Mouse (Mus musculus) heart, adult 2 months (tissue): ENCODE data around the gene Slc35f3.

Experiments used
- CTCF ChIP-seq: fragments of 200-600 bp; IDR thresholded peaks from 2 replicates; pipeline ENCODE4 v1.8.1; 2022; ENCODE audit warnings: antibody characterized with exemption, mild to moderate bottlenecking, moderate library complexity
- EP300 ChIP-seq: fragments of 200-500 bp; IDR thresholded peaks from 2 replicates; pipeline ENCODE4 v1.6.1; 2011; ENCODE audit warnings: low read depth, low read length, control low read depth; ENCODE audit not compliant: insufficient read depth
- POLR2A ChIP-seq: fragments of 200-500 bp; IDR thresholded peaks from 2 replicates; pipeline ENCODE4 v1.6.1; 2011; ENCODE audit warnings: mild to moderate bottlenecking, low read depth, low read length, control low read depth; ENCODE audit not compliant: insufficient read depth

- TF ChIP-seq CTCF (no peak), POLR2A (no peak), EP300 (no peak)
Measured at GRCm38 (mm10) chr8:126326731-126327130, 28.4 kb downstream of the Slc35f3 start.
